Mouse (Mus musculus): ENCODE results near the gene Dcaf5.

Gene Dcaf5

DNA sequence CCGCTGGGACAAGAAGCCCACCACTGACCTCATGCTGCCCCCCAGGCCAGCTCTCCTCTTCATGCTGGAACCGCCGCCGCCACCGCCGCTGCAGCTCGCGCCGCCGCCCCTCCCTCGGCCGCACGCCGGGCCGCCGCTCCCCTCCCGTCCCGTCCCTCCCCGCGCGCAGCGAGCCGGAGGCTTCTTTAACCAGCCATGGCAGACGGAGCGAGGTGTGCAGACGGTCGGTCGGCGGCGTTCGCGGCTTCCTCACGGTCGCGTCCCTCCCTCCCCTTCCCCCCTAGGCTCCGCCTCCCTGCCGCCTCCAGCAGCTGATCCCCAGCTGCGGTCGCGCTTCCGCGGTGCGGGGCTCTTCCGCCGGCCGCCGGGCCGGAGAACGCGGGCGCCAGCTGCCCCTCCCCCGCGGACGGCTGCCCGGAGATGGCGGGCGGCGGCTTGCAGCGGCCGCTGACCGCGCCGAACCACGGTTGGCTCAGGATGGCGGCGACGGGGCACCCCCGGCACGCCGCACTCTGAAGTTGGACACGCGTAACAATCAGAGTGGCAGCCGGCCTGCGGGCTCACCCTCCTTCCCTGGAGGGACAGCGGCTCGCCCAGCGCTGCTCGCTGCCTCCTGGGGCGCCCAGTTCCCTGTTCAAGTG lies at the start of gene Dcaf5:
TSS of gene Dcaf5 (minus strand) at position 266 of the 641 bp plus-strand sequence.
- DNase-seq, result peak; percentile 74 to 77

DNA sequence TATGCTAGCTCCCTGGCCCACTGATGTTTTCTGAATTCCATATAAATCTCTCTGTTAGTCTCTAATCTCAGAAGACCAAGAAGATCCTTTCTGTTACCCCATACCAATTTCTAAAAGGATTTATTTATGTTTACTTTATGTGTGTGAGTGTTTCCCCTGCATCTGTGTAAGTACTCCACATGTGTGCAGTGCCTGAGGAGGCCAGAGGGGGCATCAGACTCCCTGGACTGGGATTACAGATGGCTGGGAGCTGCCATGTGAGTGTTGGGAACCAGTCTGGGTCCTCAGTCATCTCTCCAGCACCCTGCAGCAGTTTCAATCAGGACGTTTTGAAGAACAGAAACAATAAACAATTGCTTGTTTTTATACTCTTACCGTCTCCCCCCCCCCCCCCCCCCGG lies 47.0 kb upstream of the Dcaf5 start:
- no peak for DNase-seq

DNA sequence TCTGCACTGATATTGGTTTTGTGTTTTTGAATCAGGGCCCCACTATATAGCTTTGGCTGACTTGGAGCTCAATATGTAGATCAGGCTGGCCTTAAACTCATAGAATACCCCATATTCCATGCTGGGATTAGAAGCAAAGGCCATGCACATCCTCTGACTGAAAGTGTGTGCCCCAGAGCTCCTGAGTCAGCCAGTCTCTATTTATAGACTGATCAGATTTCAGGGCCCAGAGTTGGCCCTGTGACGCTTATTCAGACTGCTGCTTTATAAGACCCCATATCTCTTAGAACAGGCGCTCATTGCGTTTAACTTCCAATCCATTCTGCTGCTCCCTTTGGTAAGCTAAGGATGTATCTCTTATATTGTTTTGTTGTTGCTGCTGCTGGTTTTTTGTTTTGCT lies 43.6 kb upstream of the Dcaf5 start:
- no peak for DNase-seq

DNA sequence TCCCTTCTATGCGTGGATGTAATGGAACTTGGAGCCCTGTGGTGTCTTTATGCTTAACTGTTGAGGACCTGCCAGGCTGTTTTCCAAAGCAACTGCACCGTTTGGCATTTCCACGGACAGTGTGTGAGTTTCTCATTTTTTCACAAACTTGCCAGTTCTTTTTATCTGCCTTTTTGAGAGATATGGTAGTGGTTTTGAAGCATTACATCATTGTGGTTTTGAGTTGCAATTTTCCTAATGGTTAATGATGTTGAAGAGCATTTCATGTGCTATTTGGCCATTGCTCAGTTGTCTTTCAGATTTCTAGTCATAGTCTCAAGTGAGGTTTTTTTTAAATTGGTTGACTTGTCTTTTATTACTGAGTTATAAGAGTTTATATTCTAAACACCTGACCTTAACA lies 37.3 kb upstream of the Dcaf5 start:
- DNase-seq, result no peak

DNA sequence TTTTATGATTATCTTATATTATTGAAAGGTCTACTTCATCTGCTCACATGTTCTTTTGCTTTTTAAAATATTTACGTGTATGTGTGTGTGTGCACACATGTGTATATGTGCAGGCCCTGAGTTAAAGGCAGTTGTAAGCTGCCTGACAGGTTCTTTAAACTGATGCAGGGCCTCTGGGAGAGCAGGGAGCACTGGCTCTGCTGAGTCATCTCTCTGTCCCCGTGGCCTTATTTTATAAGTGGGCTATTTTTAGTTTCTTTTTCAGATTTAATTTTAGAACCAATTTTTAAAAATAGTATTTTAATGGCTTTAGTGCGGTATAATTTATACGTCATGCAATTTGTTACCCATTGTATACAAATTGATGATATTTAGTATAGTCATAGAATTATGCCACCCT lies 35.5 kb upstream of the Dcaf5 start:
- no peak for DNase-seq

DNA sequence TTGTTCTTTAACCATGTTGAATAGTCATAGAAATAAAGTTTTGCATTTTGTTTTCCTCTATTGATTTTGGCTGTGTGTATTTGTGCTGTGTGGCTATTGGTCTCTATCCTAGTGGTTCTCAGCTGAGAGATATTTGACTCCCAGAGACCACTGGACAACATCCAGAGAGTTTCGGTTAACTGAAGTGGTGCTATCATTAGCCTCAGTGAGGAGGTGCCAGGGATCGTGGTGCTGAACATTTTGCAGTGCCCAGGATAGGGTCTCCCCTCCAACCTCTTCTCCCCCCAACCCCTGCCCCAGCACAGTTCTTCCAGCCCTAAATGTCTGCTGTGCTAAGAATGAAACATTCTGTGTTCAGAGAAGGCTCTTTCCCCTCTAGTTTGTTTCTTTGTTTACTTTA lies 33.8 kb upstream of the Dcaf5 start:
- DNase-seq, result no peak

DNA sequence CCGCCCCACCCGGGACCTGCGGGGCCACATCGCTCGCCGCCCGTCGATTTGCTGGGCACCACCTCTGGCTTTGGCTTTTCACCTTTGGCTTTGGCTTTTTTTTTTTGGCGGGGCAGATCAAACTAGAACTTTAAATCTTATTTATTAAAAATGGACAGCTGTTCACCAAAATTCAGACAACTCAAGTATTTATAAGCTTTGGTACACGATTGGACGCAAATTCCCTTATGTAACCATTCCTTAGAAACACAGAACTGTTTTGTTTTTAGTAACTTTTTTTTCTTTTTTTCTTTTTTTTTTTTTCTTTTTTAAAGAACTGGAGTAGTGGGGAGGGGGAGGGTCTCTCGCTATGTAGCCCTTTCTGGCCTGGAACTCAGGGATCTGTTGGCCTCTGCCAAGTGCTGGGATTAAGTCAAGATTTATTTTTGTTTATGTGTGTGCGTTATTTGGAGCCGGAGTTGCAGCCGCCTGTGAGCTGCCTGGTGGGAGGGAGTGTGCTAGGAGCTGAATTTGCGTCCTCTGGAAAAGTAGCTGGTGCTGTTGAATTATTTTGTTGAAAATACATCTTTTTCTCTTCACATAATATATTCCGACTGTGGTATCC lies 27.4 kb upstream of the Dcaf5 start:
- no peak for DNase-seq

DNA sequence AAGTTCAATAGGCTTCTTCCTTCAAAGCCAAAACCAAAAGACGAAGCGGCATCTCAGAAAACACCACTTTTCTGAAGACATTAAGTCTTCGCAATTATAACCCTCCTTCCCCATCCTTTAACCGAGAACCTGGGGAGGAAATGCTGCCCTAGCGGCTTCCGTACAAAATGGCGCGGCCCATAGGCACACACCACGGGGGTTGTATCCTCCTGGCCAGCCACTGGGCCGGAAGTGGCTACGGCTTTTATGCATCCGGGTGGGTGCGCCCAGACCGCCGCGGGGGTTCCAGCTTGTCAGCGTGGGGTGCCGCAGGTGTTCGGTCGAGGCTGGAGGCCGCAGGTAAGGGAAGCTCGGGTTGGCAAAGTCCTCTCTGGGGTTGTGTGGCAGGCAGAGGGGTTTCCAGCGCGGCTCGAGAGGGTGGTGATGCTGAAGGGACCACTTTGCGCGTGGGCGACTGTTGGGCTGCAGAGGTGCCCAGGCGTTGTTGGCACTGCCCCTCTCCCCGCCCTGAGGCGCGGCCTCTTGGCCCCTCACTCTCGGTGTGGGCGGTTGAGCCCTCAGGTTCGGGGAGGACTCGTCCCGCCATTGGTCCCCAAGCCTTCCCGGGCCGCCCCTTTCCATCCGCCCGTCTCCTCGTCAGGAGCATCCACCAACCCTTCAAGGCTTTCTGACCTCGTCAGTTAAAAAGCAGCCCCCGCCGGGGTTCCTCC lies 26.7 kb upstream of the Dcaf5 start, which contains the start of gene Exd2:
TSS of gene Exd2 (plus strand) at position 154 of the 710 bp plus-strand sequence.
- DNase-seq, result peak; percentile 83 to 87

DNA sequence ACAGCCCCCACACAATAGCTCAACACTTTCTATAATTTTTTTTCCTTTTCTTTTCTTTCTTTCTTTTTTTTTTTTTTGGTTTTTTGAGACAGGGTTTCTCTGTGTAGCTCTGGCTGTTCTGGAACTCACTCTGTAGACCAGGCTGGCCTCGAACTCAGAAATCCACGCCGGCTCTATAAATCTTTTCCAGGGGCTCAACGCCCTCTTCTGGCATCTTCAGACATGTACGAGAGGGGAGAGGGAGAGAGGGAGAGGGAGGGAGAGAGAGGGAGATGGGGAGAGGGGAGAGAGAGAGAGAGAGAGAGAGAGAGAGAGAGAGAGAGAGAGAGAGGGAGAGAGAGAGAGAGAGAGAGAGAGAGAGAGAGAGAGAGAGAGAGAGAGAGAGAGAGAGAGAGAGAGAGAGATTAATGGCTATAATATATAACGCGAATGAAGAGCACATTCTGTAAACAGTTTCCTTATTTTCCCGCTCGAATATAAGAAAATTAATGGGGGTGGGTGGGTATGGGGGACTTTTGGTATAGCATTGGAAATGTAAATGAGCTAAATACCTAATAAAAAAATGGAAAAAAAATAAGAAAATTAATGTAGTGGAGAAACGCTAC lies 26.0 kb upstream of the Dcaf5 start:
- peak in 1 of 2 experiments; percentile 12 for DNase-seq

DNA sequence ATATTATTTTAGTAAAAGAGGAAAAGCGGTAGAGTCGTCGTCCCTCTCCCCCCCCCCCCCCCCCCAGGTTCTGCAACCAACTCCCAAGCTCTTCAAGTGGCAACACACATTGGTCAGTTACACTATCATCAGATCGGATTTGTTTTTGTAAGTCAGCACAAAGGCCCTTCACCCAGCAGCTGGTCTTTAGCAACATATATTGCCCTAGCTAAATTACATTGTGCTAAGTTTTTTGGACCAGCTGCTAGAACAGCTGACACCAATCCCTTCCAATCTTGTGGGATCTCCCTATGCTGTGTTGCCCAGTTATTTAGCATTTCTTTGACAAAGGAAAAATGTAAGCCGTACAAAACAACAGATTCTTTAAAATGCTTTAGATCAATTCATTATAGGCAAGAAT lies 21.6 kb upstream of the Dcaf5 start:
- DNase-seq, result no peak

DNA sequence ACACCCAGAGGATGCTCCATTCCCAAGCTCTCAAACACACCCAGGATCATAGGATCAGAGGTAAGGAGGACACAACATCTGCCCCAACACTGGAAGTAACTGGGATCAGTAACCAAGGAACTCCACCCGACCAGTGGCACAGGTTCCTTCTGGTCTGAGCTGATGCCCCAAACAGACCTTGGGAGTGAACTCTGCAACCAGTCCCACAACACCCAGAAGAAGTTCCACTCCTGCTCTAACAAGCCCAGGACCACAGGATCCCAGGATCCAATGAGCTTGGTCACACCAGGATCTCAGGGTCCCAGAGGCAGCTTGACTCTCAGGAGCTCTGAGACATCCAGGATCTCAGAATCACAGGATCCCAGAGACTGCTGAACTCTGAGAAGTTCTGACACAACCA lies 17.1 kb upstream of the Dcaf5 start:
- DNase-seq, result no peak

DNA sequence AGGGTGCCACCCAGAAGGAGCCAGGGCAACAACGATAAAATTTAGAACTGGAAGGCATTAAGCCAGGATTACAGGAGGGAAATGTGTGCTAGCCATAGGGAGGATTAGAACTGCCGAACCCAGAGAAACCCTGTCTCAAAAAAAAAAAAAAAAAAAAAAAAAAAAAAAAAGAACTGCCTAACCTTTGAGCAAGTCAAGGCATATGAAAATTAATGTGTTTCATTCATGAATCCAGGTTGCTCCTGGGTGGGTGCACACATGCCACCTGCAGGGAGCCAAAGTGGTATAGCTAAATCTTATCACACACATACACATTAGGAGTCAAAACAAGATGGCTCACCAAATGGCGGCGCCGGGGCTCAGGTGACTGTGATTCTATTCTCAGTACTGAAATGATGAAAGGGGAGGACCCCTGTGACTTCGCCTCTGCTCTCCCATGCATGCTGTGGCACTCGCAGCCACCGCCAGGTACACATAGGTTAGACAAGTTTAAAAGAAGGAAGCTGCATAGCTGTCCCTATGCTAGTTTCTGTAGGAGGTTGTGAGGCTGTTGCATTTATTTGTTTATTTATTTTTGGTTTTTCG lies 8.2 kb upstream of the Dcaf5 start:
- DNase-seq, result no peak

DNA sequence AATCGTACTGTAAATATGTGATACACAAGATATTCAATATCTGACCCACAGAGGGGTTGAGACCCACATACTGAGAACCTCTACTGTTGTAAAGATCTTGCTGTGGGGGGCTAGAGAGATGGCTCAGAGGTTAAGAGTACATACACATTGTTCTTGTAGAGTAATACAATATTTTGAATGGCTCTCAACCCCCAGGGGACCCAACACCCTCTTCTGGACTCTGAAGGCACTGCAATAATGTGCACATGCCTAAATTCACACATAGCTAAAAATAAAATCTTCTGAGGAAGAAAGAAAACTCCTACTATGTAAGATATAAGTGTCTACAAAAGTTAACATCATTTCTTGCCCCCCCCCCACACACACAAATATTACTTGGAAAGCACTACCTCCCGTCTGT lies 4.6 kb upstream of the Dcaf5 start:
- no peak for DNase-seq

DNA sequence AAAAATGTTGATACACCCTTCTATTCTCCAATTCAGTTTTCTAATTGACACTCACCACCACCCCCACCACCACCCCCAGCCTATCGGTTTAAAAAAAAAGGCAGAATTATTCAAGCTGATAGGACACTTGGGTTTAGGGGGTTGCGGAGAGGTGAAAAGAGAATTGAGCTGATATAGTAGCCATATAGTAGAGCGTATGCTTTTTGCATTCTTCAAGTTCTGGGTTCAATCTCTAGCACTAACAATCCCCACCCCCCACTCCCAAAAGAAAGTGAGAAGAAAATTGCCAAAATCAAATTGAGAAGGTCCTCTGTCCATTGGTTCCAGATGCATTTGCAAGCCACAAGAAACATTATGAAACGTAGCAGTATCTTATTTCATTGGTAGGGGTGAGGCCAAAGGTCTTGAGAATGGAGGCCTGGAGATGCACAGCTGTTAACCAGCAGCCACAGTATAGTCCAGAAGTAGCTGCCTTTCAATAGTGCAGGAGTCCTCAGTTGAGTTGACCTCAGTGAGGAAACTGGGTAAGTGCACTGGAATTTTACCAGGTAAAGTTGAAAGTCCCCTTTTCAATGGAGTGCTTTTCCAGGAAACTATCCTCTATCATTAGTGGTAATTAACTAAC lies 762 bp upstream of the Dcaf5 start:
- no peak for DNase-seq

DNA sequence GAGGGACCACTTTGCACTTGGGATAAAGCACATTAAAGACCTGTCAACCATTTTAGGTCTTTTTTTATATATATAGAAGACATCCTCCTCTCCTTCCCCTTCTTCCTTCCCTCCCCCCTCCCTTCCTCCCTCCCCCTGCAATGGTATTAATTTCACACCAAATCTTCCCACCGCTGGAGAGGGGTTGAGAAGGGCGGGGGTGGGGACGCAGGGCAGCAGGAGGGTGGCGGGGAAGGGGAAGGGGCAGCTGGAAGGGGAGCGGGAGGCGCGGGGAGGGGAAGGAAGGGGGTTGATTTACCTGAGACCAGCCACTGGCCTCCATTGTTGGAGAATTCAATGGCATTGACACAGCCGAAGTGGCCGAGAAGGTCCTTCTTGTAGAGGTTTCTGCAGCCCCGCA lies 514 bp downstream of the Dcaf5 start:
- no peak for DNase-seq

DNA sequence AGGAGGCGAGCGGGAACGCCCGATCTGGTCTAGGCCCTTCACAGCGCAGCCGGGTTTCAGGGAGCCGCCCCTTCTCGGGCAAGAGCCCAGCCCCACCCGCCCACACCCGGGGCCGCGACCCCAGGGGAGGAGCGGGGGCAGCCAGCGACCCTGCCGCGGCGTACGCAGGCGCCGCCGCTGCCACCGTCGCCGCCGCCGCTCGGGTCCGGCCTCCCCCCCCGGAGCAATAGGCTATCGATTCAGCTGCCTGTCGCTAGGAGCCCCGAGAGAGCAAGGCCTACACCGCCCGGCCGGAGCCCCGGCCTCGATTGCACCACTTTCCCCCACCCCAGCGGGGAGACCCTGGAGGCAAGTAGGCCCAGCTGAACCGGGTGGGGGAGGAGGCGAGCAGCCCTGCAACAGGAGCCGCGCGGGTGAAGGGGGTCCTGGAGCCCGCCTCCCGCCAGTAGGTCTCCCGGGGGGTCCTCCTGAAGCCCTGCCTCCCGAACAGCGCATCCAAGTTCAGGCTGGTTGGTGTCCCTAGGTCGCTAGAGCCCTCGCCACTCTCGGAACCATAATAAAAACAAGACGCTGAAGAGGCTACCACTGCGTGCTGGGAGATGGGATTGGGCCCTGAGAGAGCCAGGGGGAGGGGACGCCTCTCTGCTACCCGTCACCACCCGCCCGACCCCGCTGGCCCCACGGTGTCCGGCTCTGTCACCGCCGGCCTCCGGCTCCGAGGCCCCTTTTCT lies 1.3 kb downstream of the Dcaf5 start:
- peak; percentile 58 to 64 for DNase-seq

DNA sequence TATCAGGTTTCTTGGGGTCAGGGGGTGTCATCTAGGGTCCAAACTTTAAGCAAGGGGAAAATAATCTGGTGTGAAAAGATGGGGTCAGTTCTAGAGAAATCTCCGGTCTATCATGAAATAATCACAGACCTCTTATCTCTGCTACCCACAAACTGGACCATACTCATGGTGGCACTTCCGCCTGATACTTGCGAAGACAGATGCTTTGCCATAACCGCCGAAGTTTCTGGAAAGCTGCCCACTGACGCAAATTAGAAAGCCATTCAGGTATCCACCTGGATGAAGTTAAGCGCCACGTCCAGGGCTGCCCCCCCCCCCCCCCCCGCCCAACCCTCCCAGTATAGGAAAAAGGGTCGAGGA lies 1.8 kb downstream of the Dcaf5 start:
- DNase-seq, result no peak

DNA sequence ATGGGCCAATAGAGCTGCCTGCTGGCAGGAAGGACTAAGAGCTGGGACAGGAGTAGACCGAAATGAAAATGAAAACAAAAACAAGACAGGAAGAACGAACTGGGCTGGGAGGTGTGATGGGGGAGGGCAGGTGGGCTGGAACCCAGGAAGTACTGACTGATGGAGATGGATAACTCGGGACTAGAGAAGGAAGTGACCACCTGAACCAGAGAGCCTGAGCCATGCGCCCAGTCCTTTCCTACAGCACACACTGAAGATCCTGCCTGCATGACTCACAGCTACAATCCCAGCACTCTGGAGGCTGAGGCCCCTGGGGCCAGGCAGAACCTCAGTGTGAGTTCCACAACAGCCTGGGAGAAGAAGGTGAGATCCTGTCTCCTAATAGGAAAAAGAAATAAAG lies 3.1 kb downstream of the Dcaf5 start:
- DNase-seq, result no peak

DNA sequence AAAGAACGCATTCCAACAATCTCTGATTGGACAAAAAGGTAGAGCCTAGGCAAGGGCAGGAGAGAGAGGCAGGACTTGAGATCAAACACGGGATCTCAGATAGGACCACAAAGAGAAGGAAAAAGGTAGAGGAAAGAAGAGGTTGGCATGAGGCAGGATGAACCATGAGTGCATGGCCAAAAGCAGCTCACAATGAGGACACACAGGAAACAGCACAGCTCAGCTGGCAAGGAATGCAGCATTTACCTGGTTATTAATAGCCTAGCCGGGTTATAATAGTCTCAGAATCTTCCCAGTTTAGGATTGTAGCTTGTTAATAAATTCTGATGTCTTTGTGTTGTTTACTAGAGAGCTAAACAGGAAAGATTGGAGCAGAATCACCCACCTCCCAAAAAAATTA lies 8.7 kb downstream of the Dcaf5 start:
- no peak for DNase-seq

DNA sequence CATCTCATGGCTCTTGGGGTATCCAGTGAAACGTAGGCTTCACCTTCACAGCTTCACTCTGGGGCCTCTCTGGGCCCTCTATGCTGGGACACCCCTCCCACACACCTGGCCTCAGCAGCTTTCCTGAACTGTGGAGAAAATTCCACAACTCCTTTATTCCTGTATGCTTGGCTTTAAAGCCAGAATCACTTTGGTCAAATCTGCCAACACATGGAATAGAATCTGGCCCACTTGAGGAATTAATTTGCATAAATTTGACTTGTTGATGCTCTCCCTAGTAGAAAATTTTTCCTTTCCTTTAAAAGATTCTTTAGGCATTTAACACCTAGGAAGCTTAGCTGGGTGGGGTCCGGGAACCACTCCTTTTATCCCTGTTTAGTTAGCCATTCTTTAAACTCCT lies 21.3 kb downstream of the Dcaf5 start:
- DNase-seq, result no peak

DNA sequence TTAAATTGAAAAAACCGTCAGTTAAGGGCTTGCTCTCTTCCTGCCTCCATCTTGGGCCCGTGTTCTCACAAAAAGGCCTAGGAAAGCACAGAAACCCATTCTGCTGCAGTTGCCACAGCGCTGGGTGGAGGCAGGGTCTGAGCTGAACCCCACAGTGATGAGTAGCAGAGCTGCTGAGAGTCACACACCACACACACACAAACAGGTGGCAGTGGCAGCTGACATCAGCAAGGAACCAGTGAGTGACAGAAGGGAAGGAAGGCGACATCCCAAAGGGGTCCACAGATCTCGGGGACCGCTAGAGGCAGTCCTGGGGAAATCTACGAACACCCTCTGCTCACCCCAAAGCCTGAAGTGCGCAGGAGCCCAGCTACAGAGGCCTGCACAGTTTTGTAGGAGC lies 25.5 kb downstream of the Dcaf5 start:
- DNase-seq, result no peak

DNA sequence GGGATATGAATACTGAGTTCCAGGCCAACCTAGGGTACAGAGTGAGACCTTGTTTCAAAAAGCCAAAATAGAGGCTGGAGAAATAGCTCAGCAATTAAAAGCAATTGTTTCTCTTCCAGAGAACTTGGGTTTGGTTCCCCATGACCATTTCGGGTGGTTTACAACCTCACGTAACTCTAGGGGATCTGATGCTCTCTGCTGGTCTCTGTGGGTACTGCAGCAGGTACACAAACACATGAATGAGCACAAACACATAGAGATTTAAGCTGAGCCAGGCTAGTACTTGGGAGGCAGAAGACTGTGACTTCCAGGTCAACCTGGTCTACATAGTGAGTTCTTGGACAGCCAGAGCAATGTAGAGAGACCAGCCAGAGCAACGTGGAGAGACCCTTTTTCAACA lies 28.6 kb downstream of the Dcaf5 start:
- DNase-seq, result peak; percentile 10 to 35
